Mouse (Mus musculus) cortical plate, adult 2 months (tissue): Measurements from ENCODE around the gene Ube2b. TPM values are rescaled to one million over a fixed set of nuclear protein-coding genes. Genes with fewer than 3 reads are reported as not detected.

Source experiments
- H3K27ac ChIP-seq: fragments of 200-500 bp; 2 replicates; pipeline ENCODE4 v1.5.1; 2012; ENCODE audit warnings: low read length, control low read depth, inconsistent platforms; ENCODE audit not compliant: insufficient read depth
- H3K4me1 ChIP-seq: fragments of 200-500 bp; 2 replicates; pipeline ENCODE4 v1.6.1; 2011; ENCODE audit warnings: low read length; ENCODE audit not compliant: control insufficient read depth, insufficient read depth
- H3K4me3 ChIP-seq: fragments of 200-500 bp; 2 replicates; pipeline ENCODE4 v1.5.1; 2011; ENCODE audit warnings: mild to moderate bottlenecking, low read length, control low read depth; ENCODE audit not compliant: insufficient read depth
- CTCF ChIP-seq: fragments of 200-500 bp; IDR thresholded peaks from 2 replicates; pipeline ENCODE4 v1.5.1; 2011; ENCODE audit warnings: mild to moderate bottlenecking, control low read depth, low read length; ENCODE audit not compliant: insufficient read depth; ENCODE audit errors: extremely low read depth
- POLR2A ChIP-seq: fragments of 200-500 bp; IDR thresholded peaks from 2 replicates; pipeline ENCODE4 v1.6.1; 2011; ENCODE audit warnings: mild to moderate bottlenecking, low read length, control low read depth; ENCODE audit not compliant: insufficient read depth; ENCODE audit errors: extremely low read depth
- polyA plus RNA-seq: library from polyadenylated mRNA; depleted of rRNA; stranded (reverse); fragments of >200 nt; gene quantifications from 2 replicates; pipeline ENCODE4 v1.2.3, GENCODE M21; 2012; rRNA removed

Gene Ube2b
- polyA plus RNA-seq, 1 experiment = 234 TPM

GRCm38 (mm10) chr11:51939590-51939955 is 61.0 kb downstream of the Ube2b start:
- no peak for TF ChIP-seq CTCF
- no peak for TF ChIP-seq POLR2A
- H3K4me1 ChIP-seq = no peaks in the 10 kb centered on the region
- no peak overlapping the region for H3K4me3 ChIP-seq
- H3K27ac ChIP-seq = no peak overlapping the region

- H3K4me3 ChIP-seq = no peak overlapping the region
- H3K27ac ChIP-seq = no peak overlapping the region
- no peaks in the 10 kb centered on the region for H3K4me1 ChIP-seq
- TF ChIP-seq CTCF (no peak), POLR2A (no peak)
These were observed 61.6 kb downstream of the Ube2b start for GRCm38 (mm10) chr11:51938817-51939589.

GRCm38 (mm10) chr11:51937361-51937781 is 63.2 kb downstream of the Ube2b start:
- no peak overlapping the region for H3K27ac ChIP-seq
- no peak for TF ChIP-seq POLR2A
- TF ChIP-seq CTCF = no peak
- no peaks in the 10 kb centered on the region for H3K4me1 ChIP-seq
- H3K4me3 ChIP-seq = no peak overlapping the region

GRCm38 (mm10) chr11:51935636-51936434 is 64.7 kb downstream of the Ube2b start:
- TF ChIP-seq CTCF = no peak
- TF ChIP-seq POLR2A = no peak
- no peak overlapping the region for H3K4me3 ChIP-seq
- H3K4me1 ChIP-seq = no peaks in the 10 kb centered on the region
- no peak overlapping the region for H3K27ac ChIP-seq

Other genes starting within 250 kb of the Ube2b start
- gene Sec24a, start 237.1 kb downstream of the Ube2b start, polyA plus RNA-seq = 9.3 and 9.4 TPM in 2 replicates
- gene Sar1b, start 237.1 kb downstream of the Ube2b start, polyA plus RNA-seq = 97.2 and 100 TPM in 2 replicates
- 24.2 and 24.5 TPM in 2 replicates for gene Jade2, start 143.1 kb downstream of the Ube2b start, polyA plus RNA-seq
- gene Cdkn2aipnl, start 33.1 kb downstream of the Ube2b start, polyA plus RNA-seq = 35.0 and 35.2 TPM in 2 replicates
- gene Cdkl3, start 3.5 kb upstream of the Ube2b start, polyA plus RNA-seq = 13.1 and 13.7 TPM in 2 replicates
- 106 and 107 TPM in 2 replicates for gene Ppp2ca, start 97.9 kb upstream of the Ube2b start, polyA plus RNA-seq
- not detected in 2 replicates for gene Olfr1373, start 144.8 kb upstream of the Ube2b start, polyA plus RNA-seq
- not detected in 2 replicates for gene Olfr1371, start 213.2 kb upstream of the Ube2b start, polyA plus RNA-seq
- 303 and 315 TPM in 2 replicates for gene Skp1a, start 231.2 kb upstream of the Ube2b start, polyA plus RNA-seq